Mouse (Mus musculus): Measurements from ENCODE around the gene Mrtfa.

Gene Mrtfa

DNA sequence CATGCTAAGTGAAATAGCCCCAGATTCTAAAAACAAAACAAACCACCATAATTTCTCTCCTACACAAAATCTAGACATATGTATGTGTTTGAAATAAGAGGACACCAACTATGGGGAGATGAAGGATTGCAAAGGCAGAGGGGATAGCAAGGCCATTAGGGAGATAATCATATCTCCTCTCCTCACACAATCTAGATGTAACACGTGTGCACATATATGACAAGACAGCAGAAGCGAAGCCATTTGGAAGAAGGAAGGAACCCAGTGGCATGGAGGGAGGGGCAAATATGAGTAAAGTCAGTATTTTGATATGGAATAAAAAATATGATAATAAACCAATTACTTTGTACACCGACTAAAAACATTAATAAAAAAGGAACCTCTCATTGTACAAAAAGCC lies 91.9 kb downstream of the Mrtfa start:
- DNase-seq: no peak

DNA sequence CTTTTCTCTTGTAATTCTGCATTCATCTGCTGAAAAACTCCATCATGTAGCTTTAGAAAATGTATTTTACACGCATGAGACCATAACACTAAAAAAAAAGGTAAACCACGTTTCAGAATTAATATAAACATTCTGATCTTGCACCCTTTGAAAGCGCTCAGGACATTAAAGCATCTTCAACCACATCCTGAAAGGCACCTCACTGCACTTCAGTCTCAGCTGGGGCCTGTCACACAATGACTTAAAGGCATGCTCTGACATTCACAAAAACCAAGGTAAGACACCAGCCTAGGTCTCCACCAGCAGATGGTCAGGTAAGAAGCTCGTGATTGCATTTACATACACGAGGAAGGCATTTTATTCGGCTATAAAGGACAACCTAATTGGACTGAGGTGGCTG lies 92.7 kb downstream of the Mrtfa start:
- no peak for DNase-seq

DNA sequence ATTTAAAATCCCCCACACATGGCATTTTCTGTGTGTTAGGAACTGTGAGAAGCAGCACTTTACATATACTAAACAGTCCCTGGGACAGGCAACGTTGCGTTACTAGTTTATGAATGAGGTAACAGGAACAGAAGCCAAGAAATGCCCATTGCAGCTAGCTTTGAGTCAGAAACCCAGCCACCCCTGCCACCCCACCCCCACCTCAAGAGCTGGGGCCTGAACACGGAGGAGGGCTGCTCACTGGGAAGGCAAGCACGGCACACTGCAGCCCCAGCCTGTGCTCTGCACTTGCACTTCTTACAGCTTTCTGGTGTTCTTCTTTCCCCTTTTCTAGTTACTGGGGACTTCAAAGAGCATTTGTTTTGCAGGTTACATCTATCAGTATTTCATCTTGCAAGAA lies 93.1 kb downstream of the Mrtfa start:
- no peak for DNase-seq

DNA sequence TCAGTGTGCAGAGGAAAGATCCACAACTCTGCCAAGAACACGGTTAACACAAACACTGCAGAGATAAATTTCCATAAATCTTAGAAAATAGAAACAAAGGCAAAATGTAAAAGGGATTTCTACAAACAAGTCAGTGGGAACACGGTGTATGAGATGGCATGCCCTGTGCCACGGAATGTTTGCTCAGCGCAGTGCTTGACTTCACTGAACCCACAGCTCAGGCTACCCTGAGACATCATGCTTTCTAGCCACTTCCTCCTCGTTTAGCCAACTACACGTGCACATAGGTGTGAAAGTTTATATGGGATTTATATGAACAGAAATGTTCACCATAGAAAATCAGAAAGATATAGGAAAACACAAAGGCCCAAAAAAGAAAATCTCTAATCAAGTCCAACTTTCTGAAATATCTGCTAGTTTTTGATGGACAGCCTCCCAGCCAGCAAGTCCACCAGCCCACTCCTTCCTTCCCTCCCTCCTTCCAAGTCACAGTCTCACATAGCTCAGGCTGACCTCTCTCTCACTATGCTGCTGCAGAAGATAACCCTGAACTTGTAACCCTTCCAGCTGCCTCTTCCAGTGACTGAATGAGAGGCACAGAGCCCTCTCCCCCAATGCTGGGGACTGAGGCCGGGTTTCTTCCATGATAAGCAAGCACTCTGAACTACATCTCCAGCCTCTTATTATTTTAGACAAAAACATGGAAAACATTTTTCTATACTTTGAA lies 94.1 kb downstream of the Mrtfa start:
- DNase-seq: no peak

DNA sequence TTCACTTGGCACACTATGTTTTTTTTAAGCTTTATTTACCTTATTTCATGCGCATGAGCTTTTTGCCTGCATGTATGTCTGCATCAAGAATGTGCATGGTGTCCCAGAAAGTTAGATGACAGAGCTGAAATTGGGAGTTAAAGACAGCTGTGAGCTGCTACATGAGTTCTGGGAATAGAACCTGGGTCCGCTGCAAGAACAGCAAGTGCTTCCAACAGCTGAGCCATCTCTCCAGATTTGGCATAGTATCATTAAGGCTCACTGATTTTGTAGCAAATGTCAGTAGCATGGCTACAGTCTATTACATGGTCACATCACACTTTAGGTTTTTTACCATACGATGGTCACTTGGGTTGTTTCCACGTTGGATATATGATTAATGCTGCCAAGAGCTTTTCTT lies 97.5 kb downstream of the Mrtfa start:
- DNase-seq: no peak

DNA sequence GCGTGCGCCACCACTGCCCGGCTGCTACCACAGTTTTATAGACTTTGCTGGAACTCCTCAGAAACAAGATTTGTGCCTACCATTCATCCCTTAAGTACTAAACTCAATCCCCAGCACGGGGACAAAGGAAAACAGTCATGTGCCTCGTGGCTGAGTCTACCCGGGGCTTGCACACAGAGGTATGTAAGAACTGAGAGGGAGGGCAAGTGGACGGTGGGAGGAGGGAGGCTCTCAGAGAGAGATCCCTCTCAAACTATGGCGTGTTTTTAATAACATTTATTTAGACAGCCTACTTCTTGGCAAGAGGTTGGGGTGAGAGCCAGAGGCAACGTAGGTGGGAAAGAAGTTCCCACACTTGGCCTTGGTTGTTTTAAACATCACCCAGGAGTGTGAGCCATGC lies 98.8 kb downstream of the Mrtfa start:
- DNase-seq: no peak

DNA sequence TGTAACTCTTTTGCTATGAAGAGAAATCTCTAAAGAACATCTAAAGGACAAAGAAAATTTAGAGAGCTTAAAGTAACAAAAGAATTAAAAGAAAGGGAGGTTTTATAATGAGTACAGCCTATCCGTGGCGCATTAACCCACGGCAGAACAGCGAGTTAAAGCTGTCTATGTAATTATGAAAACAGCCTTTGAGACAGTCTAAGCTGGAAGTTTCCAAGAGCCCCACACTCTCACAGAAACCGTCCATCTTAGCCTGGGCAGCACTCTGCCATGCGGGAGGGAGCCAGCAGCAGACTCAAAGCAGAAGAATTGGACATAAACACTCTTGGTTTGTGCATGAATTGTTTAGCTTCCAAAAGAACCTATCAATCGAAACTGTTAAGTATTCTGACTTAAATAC lies 103.0 kb downstream of the Mrtfa start:
- no peak for DNase-seq

DNA sequence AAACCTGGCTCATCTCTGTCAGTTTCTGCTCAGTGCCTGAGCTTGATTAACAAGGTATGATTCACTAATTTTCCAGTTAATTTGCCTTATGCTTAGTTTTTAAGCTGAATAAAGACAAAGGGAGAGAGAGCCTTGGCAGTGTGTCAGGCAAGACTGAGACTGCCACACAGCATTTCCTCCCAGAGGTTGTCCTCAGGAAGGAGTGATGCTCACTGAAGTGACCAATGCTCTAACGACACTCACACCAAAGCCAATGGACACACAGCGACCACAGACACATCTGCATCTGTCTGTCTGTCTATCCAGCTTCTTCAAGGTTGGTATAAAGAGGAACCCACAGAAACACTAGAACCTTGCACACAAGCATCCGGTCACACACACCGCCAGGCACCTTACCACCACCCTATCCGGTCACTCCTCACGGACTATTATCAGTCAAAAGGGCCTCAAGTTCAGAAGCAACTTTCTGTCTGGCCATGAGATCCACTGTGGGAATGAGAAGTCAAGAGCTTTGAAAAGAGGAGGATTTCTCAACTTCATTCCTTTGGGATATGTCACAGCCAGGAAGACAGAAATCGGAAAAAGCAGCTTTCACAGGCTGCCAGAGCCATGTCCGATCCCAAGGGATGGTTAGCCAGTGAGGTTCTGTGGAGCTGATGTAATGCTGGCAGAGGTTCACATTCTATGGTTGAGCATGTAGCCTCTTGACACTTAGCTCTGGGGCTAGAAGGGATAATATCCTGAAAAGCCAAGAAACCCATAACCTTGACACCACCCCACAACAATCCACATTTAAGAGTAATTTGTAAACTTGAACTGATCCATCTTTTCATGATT lies 103.7 kb downstream of the Mrtfa start:
- peak; percentile 22 for DNase-seq

DNA sequence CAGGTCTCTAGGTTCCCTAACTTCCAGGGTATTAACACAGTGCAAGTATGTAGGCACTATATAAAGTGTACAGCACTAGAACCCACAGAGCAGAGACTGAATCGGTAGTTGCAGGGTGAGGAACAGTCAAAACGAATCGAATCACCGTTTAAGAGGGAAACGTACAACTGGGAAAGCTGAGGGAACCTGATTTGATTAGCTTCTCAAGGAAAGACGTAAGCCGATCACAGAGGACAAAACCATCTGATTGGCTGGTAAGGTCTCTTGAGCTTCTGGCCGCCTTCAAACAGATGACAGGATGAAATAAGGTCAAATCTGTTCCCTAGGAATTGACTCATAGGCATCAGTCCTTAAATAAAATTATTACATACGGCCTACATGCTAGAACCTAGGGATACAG lies 106.7 kb downstream of the Mrtfa start:
- DNase-seq: no peak

DNA sequence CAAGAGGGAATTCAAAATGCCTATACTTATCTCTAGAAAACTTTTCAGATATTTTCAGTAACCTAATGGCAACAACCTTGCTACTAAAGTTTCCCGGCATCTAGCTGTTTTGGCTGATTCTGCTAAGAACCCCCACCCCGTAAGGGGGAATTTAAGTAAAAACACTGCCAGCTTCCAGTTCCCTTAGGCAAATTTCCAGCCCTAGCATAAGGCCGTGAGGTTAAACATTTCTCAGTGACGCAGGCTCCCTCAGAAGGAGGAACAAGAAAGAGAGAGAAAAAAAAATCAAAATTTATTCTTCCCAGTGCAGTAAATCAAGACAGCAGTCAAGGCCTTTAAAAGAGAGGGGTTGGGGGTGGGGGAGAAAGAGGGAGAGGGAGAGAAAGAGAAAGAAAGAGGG lies 107.3 kb downstream of the Mrtfa start:
- DNase-seq: peak; percentile 15

DNA sequence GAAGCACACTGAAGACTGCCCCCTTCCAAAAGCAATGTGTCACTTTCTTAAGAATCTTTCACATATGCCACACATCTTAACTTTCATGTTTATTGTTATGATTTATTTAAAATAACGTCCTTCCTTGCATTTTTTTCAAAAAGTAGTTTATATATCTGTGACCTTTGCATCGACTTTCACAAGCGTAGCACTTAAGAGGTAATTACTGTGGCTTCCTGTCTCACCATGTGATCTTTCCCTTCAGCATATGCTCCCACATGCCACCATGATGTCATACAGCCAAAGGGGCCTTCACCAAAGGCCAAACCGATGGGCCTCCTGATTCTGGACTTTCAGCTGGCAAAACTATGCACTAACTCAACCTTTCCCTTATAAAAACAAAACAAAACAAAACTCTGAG lies 109.3 kb downstream of the Mrtfa start:
- DNase-seq: no peak

DNA sequence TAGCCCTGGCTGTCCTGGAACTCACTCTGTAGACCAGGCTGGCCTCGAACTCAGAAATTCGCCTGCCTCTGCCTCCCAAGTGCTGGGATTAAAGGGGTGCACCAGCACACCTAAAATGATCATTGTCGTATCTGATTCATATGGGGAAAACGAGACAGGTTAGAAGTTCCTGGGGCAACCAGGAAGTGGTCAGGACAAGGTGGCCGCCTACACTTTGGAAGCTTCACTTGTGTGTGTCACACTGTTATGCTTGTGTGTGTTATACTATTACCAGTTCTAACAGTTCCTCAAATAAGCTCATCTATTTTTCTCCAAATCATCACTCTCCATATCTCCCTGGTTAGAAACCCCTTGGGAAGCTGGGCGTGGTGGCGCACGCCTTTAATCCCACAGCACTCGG lies 110.2 kb downstream of the Mrtfa start:
- DNase-seq: no peak

DNA sequence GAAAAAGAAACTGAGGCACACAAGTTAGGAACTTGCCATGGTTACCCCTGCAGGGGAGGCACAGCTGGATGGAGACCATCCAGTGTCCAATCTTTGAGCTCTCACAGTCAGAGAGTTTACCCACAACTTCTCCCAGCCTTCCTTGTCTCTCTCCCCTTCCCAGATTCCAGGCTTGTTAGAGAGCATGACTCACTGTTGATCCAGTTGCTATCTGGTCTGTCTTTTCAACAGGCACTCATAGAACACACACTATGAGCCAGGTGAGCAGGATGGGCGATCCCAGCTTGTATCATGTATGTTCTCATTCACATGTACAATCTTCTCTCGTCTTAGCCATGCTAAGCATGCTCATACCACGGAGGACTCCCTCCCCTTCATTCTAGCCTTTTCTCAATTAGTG lies 111.3 kb downstream of the Mrtfa start:
- DNase-seq: no peak

DNA sequence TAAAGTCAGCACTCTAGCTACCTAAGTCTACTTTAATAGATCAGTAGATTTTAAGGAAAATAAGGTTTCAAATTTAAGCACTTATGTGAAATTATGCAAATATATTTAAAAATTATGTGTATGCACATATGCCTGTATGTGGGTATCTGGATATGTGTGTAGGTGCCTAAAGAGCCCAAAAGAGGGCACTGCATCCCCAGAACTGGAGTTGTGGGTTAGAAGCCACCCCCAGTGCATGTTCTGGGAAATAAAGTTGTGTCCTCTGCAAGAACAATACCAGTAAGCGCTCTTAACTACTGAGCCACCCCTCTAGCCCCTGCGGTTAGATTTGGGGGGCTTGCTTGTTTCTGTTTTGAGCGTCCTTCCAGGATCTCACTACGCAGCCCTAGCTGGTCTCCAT lies 113.0 kb downstream of the Mrtfa start:
- DNase-seq: peak; percentile 27

DNA sequence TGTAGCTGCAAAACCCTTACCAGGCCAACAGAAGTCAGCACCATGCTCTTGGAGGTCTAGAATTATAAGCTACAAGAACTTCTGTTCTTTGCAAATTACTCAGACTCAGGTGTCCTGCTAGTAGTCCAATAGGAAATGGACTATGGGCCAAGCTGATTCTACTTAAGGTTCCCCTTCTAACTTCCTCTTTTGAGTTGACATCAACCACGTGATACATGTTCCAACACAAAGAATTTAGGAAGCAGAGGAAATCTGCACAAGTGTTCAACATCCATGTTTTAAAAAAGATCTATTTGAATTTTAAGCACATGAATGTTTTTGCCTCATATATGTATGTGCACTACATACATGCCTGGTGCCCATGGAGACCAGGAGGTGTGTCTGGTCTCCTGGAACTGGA lies 116.0 kb downstream of the Mrtfa start:
- DNase-seq: no peak

DNA sequence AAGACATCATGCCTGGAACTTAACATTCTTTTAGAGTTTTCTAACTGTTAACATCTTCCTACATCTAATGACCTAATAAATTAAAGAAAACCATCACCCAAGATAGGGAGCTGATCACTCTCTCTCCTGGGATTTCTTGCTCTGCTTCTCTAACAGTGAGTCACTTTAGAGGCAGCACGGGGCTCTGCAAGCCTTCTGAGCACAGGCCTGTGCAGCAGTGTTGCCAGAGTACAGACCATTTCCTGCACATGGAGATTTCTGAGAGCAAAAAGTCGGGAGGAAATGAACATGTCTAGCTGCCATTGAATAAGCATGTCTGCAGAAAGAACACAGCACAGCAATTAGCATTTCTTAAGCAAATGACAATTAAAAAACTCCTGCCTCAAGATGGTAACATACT lies 116.8 kb downstream of the Mrtfa start:
- DNase-seq: no peak

DNA sequence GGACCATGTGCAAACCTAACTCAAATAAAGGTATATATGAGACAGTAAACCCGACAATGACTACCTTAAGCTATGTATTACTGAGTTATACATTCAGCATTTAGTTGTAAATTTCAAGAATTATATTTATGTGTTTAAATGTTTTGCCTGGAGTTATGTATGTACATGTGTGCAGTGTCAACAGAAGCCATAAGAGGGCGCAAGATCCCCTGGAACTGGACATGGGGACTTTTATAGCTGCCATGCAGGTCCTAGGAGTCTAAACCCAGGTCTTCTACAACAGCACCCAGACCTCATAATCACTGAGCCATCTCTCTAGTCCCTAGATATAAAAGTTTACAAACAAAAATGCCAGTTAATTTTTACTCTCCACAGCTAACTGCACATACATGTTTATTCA lies 117.8 kb downstream of the Mrtfa start:
- peak; percentile 33 for DNase-seq

DNA sequence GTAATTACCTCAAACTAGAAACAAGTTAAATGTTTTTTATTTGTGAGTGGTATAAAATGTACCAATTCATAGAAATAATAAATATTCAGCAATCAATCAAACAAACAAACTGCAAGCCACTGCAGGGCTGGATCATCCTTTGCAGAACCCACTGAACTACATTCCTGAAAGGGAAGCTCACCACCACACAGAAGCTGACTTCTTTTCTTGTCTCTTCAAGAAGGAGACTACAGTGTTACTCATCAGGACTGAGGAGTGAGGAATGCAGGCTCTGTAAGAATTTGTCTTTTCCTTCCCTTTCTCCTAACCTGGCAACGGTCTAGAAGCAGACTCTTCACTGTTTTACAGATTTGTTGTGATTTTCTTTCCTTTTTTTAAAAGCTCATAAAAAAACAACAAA lies 120.1 kb downstream of the Mrtfa start:
- no peak for DNase-seq

DNA sequence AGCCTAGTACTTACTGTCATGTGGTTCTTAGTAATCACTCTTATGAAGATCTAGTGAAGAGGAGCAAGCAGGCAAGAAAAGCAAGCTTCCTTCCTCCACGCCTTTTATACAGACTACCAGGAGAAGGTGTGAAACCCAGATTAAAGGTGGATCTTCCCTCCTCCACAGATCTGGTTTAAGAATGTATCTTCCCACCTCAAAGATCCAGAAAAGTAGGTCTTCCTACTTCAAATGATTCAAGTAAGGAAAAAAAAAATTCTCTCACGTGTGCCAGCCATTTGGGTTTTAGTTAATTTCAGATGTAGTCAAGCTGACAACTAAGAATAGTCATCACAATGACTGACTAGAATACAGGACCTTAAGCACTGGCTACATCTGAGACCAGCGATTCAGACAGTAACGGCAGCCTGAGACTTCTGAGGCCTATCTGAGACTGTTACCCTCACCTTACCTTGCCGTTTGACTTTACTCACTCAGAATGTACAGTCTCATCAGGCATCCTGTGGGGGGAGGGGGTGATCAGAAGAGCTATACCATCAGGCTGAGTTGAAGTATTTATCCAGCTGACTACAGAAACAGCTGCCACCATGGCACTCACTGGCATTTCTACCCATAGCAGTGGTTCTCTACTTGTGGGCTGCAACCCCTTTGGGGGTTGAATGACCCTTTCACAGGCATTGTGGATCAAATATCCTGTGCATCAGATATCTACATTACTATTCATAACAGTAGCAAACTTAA lies 121.7 kb downstream of the Mrtfa start:
- no peak for DNase-seq

DNA sequence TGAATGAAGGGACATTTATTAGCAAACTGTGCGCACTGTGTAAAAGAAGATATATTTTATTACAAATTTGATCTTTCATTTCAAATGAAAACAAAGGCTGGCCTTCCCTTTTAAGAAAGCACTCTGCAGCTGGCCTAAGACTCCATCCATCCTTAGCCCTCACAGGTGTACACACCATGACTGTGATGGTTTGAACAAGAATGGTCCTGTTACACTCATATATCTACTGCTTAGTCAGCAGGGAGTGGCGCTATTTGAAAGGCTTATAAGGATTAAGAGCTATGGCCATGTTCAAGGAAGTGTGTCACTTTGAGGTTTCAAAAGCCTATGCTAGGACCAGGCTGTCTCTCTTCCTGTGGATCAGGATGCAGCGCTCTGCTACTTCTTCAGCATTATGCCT lies 122.8 kb downstream of the Mrtfa start:
- no peak for DNase-seq

DNA sequence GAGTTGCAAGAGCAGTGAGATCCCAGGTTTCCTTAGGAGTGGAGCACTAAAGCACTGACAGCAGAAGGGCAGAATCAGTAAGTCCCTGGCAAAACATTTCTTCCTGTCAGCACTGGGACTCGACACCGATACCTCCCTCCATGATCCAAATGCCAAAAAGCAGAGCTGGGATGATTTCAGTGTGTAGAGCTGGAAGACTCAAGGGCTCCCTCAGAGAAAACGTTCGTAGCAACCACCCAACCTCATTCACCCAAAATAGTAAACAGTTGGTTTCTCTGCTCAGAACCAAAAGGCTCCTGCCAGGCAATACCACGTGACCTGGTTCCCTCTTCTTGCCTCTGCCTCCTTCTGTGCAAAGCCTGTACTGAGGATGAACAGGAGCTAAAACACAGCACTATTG lies 123.6 kb downstream of the Mrtfa start:
- no peak for DNase-seq

DNA sequence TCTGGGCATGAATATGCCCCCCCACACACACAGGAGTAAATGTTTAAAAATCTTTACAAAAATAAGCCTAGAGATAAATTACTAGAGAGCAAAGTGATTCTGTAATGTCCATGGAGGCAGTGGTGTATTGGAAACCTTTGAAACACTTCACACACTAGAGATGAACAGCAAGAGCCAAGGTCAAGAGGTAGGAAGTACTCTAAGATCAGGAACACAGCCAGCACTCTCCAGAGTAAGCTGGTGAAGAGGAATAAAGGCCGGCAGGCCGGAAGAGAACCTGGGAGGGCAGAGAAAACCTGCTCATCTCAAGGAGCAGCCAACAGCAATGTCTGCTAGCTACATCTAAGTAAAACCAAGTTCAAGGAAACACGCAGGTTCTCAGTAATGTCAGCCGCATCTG lies 125.9 kb downstream of the Mrtfa start:
- no peak for DNase-seq

DNA sequence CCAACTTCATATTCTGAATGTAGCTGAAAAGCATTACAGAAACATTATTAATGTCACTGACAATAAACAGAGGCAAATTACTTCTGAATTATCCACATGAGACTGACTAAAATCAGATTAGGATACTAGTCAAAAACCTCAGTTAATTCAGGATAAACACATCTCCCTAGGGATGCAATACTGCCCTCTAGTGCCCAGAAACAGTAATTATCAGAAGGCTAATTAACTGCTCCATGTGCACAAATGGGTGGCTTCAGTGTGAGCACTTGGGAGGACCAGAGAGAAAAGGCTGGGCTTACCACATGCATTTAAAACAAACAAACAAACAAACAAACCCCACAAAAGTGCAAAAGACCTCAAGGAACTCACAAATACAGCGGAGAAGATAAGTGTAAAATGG lies 126.4 kb downstream of the Mrtfa start:
- no peak for DNase-seq

DNA sequence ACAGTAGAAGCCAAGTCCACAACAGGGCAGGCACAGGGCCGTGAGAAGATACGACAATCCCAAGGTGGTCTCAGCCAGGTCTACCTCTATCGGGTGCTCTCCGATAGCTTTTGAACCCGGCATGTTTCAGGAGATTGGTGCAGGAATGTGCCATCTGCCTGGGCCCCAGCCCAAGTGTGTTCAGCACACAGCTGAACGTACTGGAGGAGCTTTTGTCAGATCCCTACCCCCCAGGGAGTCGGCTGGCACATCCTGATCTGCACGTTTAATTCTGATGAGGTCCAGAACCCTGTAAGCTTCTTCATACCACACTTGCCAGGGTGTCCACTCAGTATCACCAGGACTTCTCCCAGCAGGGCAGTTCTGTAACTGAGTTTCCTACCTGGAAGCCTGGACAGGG lies 127.9 kb downstream of the Mrtfa start:
- DNase-seq: peak; percentile 32

Data from kidney, adult 18-20 months (tissue).